In genomic region chr1:174675316-174675715, GRCm38 (mm10) we compare ENCODE assay signal across 25 mouse cellular contexts.
"Had no signal": no experiment of that assay in that cellular context is flagged by ENCODE, and none has a peak within 500 bp of the region (broad histone marks: within the 10 kb centered on the region; RNA-seq: fewer than 3 reads in every experiment).

No protein-coding gene starts in this region.

- H3K9ac ChIP-seq: heart, embryonic 13.5 days; heart, embryonic 15.5 days; hindbrain, embryonic 13.5 days; hindbrain, embryonic 15.5 days; kidney, embryonic 15.5 days; limb, embryonic 12.5 days; limb, embryonic 15.5 days had no signal

- H3K9me3 ChIP-seq: heart, embryonic 13.5 days; heart, embryonic 15.5 days; hindbrain, embryonic 13.5 days; hindbrain, embryonic 15.5 days; kidney, embryonic 15.5 days; limb, embryonic 12.5 days; limb, embryonic 15.5 days had no signal

- H3K36me3 ChIP-seq: heart, embryonic 13.5 days; heart, embryonic 15.5 days; hindbrain, embryonic 15.5 days; kidney, embryonic 15.5 days; limb, embryonic 12.5 days; limb, embryonic 15.5 days had no signal

- H3K27me3 ChIP-seq: heart, embryonic 13.5 days; heart, embryonic 15.5 days; hindbrain, embryonic 13.5 days; hindbrain, embryonic 15.5 days; kidney, embryonic 15.5 days; limb, embryonic 15.5 days had no signal

- H3K4me2 ChIP-seq: heart, embryonic 11.5 days; heart, embryonic 13.5 days; heart, embryonic 15.5 days; hindbrain, embryonic 13.5 days; hindbrain, embryonic 15.5 days; kidney, embryonic 15.5 days; limb, embryonic 12.5 days; limb, embryonic 15.5 days had no signal

- DNase-seq: gastrocnemius, postnatal 14 days; gastrocnemius, postnatal 36 days; heart, adult 11 months; heart, adult 2 months; heart, postnatal 14 days; heart, postnatal 36 days; kidney, adult 11 months; kidney, adult 2 months; kidney, adult 9 months; kidney, postnatal 14 days; kidney, postnatal 36 days; layer of hippocampus, adult 9-11 months; layer of hippocampus, postnatal 36 days; left cerebral cortex, postnatal 4 days had no signal

- H3K4me1 ChIP-seq: heart, embryonic 15.5 days; hindbrain, embryonic 15.5 days; kidney, embryonic 15.5 days had no signal

- H3K27ac ChIP-seq: heart, adult 2 months; heart, embryonic 13.5 days; heart, embryonic 15.5 days; hindbrain, embryonic 13.5 days; hindbrain, embryonic 15.5 days; hindbrain, postnatal 0 days; kidney, embryonic 15.5 days; kidney, postnatal 0 days; limb, embryonic 12.5 days; limb, embryonic 15.5 days had no signal

- H3K4me3 ChIP-seq: heart, adult 2 months; heart, embryonic 13.5 days; heart, embryonic 15.5 days; hindbrain, embryonic 13.5 days; hindbrain, embryonic 15.5 days; kidney, embryonic 15.5 days; limb, embryonic 12.5 days; limb, embryonic 15.5 days had no signal

- ATAC-seq: hindbrain, postnatal 0 days; intestine, embryonic 16.5 days had no signal
